ENCODE assay signal across 21 mouse cellular contexts in the genomic region with DNA sequence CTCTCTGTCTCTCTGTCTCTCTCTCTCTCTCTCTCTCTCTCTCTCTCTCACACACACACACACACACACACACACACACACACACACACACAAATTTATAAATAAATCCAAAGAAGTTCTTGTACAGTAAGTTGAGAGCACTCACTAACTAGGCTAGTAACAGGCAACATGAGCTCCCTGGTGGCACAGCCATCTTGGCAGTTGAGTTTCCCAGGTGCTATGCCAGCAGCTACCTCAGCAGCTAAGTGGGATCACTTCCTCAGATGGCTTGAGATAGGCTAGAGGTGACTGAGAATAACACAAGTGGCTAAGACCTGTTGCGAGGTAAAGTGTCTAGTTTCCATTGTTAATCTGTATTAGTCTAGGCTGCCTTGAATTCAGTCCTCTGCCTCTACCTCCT. TPM values are rescaled to one million over a fixed set of nuclear protein-coding genes. Genes with fewer than 3 reads are reported as not detected.
"Had no signal": no experiment of that assay in that cellular context is flagged by ENCODE, and none has a peak within 500 bp of the region (broad histone marks: within the 10 kb centered on the region; RNA-seq: fewer than 3 reads in every experiment).

No protein-coding gene starts in this region.

- H3K27me3 ChIP-seq: lung, embryonic 15.5 days; megakaryocyte, embryonic 14.5 days; midbrain, embryonic 13.5 days; midbrain, embryonic 15.5 days; neural tube, embryonic 12.5 days; stomach, embryonic 15.5 days had no signal

- DNase-seq: lung, adult 2 months; right cerebral cortex, adult 18-20 months; right cerebral cortex, postnatal 25 days; thymus, adult 2 months; thymus, postnatal 25 days had no signal

- H3K4me2 ChIP-seq: lung, embryonic 15.5 days; midbrain, embryonic 11.5 days; midbrain, embryonic 13.5 days; midbrain, embryonic 15.5 days; neural tube, embryonic 12.5 days; stomach, embryonic 15.5 days had no signal

- H3K9ac ChIP-seq: lung, embryonic 15.5 days; midbrain, embryonic 13.5 days; midbrain, embryonic 15.5 days; neural tube, embryonic 12.5 days; stomach, embryonic 15.5 days had no signal

- H3K27ac ChIP-seq: lung, embryonic 15.5 days; macrophage; midbrain, embryonic 13.5 days; midbrain, embryonic 15.5 days; neural tube, embryonic 12.5 days; stomach, embryonic 15.5 days; stomach, postnatal 0 days had no signal

- H3K4me3 ChIP-seq: lung, embryonic 15.5 days; megakaryocyte, embryonic 14.5 days; midbrain, embryonic 13.5 days; midbrain, embryonic 15.5 days; neural tube, embryonic 12.5 days; stomach, embryonic 15.5 days had no signal

- H3K9me3 ChIP-seq: lung, embryonic 15.5 days; megakaryocyte, embryonic 14.5 days; midbrain, embryonic 13.5 days; midbrain, embryonic 15.5 days; neural tube, embryonic 12.5 days; stomach, embryonic 15.5 days had no signal

- ATAC-seq: midbrain, embryonic 13.5 days; midbrain, embryonic 15.5 days had no signal

RNA-seq across cellular contexts. Expression of a gene that starts 49.8 kb away (rescaled TPM):
- total RNA-seq: megakaryocyte progenitor cell, adult 5-6 weeks had no signal
- polyA plus RNA-seq: macrophage; midbrain, embryonic 11.5 days; neural tube, embryonic 12.5 days; spleen, adult 2 months; stomach, postnatal 0 days; urinary bladder, adult 2 months had no signal

RNA-seq across cellular contexts. Expression of a gene that starts 50.0 kb away (rescaled TPM):
- total RNA-seq: megakaryocyte progenitor cell, adult 5-6 weeks; midbrain, postnatal 0 days; monocyte, adult 5-6 weeks had no signal
- polyA plus RNA-seq: lung, adult 2 months; lung, embryonic 15.5 days; lung, postnatal 0 days; macrophage; midbrain, embryonic 11.5 days; midbrain, embryonic 13.5 days; midbrain, embryonic 15.5 days; midbrain, postnatal 0 days; neural tube, embryonic 12.5 days; neural tube, embryonic 14.5 days; spleen, adult 2 months; stomach, embryonic 15.5 days; stomach, postnatal 0 days; thymus, adult 2 months; urinary bladder, adult 2 months had no signal
